Mouse (Mus musculus) hindbrain, embryonic 13.5 days (tissue): Measurements from ENCODE around the gene Syt3. TPM values are rescaled to one million over a fixed set of nuclear protein-coding genes. Genes with fewer than 3 reads are reported as not detected.

ENCODE experiments used
- ATAC-seq: fragments of 200-750 bp; cut with Nextera tagmentation; 2 replicates; pipeline ENCODE4 v1.8.0; 2017; ENCODE audit warnings: moderate TSS enrichment; ENCODE audit not compliant: low FRiP score
- H3K27ac ChIP-seq: fragments of 300-500 bp; sonication (generic); 2 replicates; pipeline ENCODE4 v1.5.1; 2015; ENCODE audit warnings: inconsistent platforms, mild to moderate bottlenecking, moderate library complexity
- H3K27me3 ChIP-seq: fragments of 300-500 bp; sonication (generic); 2 replicates; pipeline ENCODE4 v1.6.1; 2015; ENCODE audit warnings: mild to moderate bottlenecking, inconsistent platforms
- H3K36me3 ChIP-seq: fragments of 300-500 bp; sonication (generic); 2 replicates; pipeline ENCODE4 v1.6.1; 2015; ENCODE audit warnings: mild to moderate bottlenecking, inconsistent platforms
- H3K4me1 ChIP-seq: fragments of 300-500 bp; sonication (generic); replicated peaks from 2 replicates; pipeline ENCODE4 v1.6.1; 2015; ENCODE audit warnings: inconsistent platforms
- H3K4me2 ChIP-seq: fragments of 300-500 bp; sonication (generic); 2 replicates; pipeline ENCODE4 v1.6.1; 2015; ENCODE audit warnings: inconsistent platforms, mild to moderate bottlenecking, moderate library complexity
- H3K4me3 ChIP-seq: fragments of 300-500 bp; sonication (generic); 2 replicates; pipeline ENCODE4 v1.5.1; 2015; ENCODE audit warnings: mild to moderate bottlenecking, inconsistent platforms
- H3K9ac ChIP-seq: fragments of 300-500 bp; sonication (generic); 2 replicates; pipeline ENCODE4 v1.6.1; 2015; ENCODE audit warnings: mild to moderate bottlenecking, inconsistent platforms
- H3K9me3 ChIP-seq: fragments of 300-500 bp; sonication (generic); 2 replicates; pipeline ENCODE4 v1.6.1; 2016; ENCODE audit warnings: inconsistent platforms
- WGBS: fragments of 180-500 bp; shearing (Covaris S2); methylation state at CpG from one replicate; pipeline ENCODE4 v1.1.7; 2015; 5-methylcytosine and 5-hydroxymethylcytosine counted together
- polyA plus RNA-seq: library from polyadenylated mRNA; unstranded; fragments of >200 nt; fragmentation: Nextera tagmentation; extraction: Ambion mirVana; gene quantifications from 2 replicates; pipeline ENCODE4 v1.2.1, GENCODE M21; 2015

Syt3 gene
- polyA plus RNA-seq, 1 experiment from 2014 or later, result 26.1 TPM

DNA sequence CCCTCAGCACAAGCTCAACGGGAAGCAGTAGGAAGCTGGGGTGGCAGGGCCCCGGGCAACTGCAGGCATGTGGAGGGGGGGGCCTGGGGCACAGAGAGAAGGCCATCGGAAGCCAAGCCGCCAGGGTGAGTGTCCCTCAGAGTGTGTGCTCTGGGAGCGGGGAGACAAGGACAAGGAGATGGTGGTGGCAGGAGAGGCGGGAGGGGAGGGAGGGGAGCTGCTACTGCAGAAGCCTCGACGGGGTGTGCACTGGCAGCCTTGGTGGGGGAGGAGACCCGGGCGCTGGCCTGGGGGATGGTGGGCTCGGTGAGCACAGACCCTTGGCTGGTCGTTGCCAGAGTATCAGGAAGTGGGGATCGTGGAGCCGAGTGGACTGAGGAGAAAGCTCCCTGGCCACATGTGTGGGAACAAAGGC, 58.5 kb downstream of the Syt3 start:
- H3K4me1 ChIP-seq, result peaks cover 72% of the 10 kb centered on the region
- peaks cover 26% of the 10 kb centered on the region for H3K36me3 ChIP-seq
- H3K4me3 ChIP-seq, result peak overlapping the region; percentile 91
- no peaks in the 10 kb centered on the region for H3K27me3 ChIP-seq
- 0% methylated on average over 14 of the region's 14 CpGs for WGBS
- H3K9ac ChIP-seq, result peak overlapping the region; percentile 100
- ATAC-seq, result peak; percentile 38
- H3K9me3 ChIP-seq, result no peaks in the 10 kb centered on the region
- peak overlapping the region; percentile 99 for H3K4me2 ChIP-seq
- peak overlapping the region; percentile 100 for H3K27ac ChIP-seq

DNA sequence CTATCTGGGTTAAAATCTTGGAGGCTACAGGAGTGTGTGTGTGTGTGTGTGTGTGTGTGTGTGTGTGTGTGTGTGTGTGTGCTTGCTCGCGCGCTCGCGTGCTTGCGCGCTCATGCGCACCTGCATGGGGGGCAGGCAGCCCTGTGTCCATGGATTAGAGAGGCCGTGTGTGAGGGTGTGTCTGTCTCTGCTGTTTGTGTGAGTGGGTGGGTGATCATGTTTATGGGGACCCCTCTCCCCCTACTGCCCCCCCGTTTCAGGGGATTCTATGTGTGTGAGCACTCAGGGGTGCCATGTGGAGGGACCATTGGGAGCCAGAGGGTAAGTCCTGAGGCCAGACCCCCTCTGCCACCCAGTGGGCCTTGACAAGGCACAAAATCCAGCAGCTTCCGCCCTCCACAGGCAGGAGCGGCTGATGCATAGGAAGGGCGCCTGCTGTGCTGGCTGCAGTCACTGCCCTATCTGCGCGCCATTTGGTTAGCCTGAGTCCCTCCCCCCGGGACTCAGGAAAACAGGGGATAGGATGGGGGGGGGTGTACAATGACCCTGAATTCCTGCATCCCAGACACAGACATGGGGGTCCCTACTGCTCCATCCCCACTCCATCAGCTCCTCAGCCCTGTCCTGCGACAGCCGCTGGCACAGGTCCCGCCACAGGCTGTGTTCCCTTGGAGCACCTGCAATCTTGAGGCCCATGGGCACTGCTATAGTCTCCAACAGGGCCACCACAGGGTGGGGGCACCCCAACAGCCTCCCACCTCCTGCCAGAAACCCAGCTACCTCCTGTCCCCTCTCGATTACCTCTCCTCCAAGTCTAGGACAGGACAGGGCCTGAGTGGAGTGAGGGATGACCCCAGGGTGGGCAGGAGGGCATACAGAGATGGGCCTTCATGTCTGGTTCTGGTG, 59.6 kb downstream of the Syt3 start:
- no peaks in the 10 kb centered on the region for H3K9me3 ChIP-seq
- H3K36me3 ChIP-seq, result peaks cover 37% of the 10 kb centered on the region
- no peaks in the 10 kb centered on the region for H3K27me3 ChIP-seq
- ATAC-seq, result peak; percentile 55
- peak overlapping the region; percentile 100 for H3K9ac ChIP-seq
- peak overlapping the region; percentile 99 for H3K4me2 ChIP-seq
- peak overlapping the region; percentile 100 for H3K27ac ChIP-seq
- peaks cover 72% of the 10 kb centered on the region for H3K4me1 ChIP-seq
- peak overlapping the region; percentile 91 for H3K4me3 ChIP-seq
- 6% methylated on average over 20 of the region's 20 CpGs for WGBS

DNA sequence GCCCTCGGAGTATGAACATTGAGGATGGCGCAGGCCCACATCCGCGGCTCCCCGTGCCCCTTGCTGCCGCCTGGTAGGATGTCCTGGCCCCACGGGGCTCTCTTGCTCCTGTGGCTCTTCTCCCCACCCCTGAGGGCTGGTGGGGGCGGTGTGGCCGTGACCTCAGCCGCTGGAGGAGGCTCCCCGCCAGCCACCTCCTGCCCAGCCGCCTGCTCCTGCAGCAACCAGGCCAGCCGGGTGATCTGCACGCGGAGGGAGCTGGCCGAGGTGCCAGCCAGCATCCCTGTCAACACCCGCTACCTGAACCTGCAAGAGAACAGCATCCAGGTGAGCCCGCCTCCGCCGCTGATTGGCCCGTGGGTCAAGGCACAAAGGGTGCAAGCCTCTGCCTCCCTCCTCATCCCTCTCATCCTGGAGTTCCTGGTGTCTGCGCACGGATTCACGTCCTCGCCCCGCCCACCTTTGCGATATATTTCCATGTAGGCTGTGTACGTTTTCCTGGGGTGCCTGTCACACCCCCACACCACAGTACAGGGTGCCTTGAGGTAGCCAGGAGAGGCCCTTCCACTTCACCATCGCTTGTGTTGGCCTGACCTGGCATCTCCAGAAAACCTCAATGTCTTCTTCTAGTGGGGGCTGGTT, 61.1 kb downstream of the Syt3 start:
- Histone ChIP-seq H3K27me3 (no peaks in the 10 kb centered on the region), H3K4me3 (peak overlapping the region; percentile 91), H3K4me1 (peaks cover 84% of the 10 kb centered on the region), H3K9ac (peak overlapping the region; percentile 100), H3K36me3 (peaks cover 52% of the 10 kb centered on the region), H3K27ac (peak overlapping the region; percentile 69), H3K4me2 (peak overlapping the region; percentile 99), H3K9me3 (no peaks in the 10 kb centered on the region)
- ATAC-seq, result no peak
- 23% methylated on average over 29 of the region's 29 CpGs for WGBS

GRCm38 (mm10) chr7:44445528-44445923, 61.6 kb downstream of the Syt3 start:
- H3K27me3 ChIP-seq, result no peaks in the 10 kb centered on the region
- peak overlapping the region; percentile 99 for H3K4me2 ChIP-seq
- H3K36me3 ChIP-seq, result peaks cover 57% of the 10 kb centered on the region
- H3K4me1 ChIP-seq, result peaks cover 83% of the 10 kb centered on the region
- ATAC-seq, result no peak
- H3K9me3 ChIP-seq, result no peaks in the 10 kb centered on the region
- H3K27ac ChIP-seq, result peak overlapping the region; percentile 69
- H3K4me3 ChIP-seq, result peak overlapping the region; percentile 91
- H3K9ac ChIP-seq, result peak overlapping the region; percentile 100
- 32% methylated on average over 7 of the region's 7 CpGs for WGBS

GRCm38 (mm10) chr7:44446070-44446855, 62.4 kb downstream of the Syt3 start:
- Histone ChIP-seq H3K4me2 (peak overlapping the region; percentile 99), H3K4me3 (peak overlapping the region; percentile 91), H3K9me3 (no peaks in the 10 kb centered on the region), H3K9ac (peak overlapping the region; percentile 100), H3K4me1 (peaks cover 78% of the 10 kb centered on the region), H3K36me3 (peaks cover 60% of the 10 kb centered on the region), H3K27me3 (no peaks in the 10 kb centered on the region), H3K27ac (peak overlapping the region; percentile 69)
- no peak for ATAC-seq
- WGBS, result 50% methylated on average over 12 of the region's 12 CpGs

Other genes with a start within 250 kb of the Syt3 start
- gene Klk1b16, start 247.3 kb upstream of the Syt3 start, polyA plus RNA-seq, result not detected in 2 replicates
- gene Klk1b24, start 195.9 kb upstream of the Syt3 start, polyA plus RNA-seq, result not detected in 2 replicates
- gene Klk1b3, start 185.9 kb upstream of the Syt3 start, polyA plus RNA-seq, result not detected in 2 replicates
- not detected in 2 replicates for gene Klk1b4, start 176.7 kb upstream of the Syt3 start, polyA plus RNA-seq
- not detected in 2 replicates for gene Klk1b5, start 168.2 kb upstream of the Syt3 start, polyA plus RNA-seq
- not detected in 2 replicates for gene Klk1, start 158.7 kb upstream of the Syt3 start, polyA plus RNA-seq
- not detected in 2 replicates for gene Gm36864, start 147.9 kb upstream of the Syt3 start, polyA plus RNA-seq
- gene 1700028J19Rik, start 137.4 kb upstream of the Syt3 start, polyA plus RNA-seq, result 1.5 and 1.7 TPM in 2 replicates
- gene 2410002F23Rik, start 137.4 kb upstream of the Syt3 start, polyA plus RNA-seq, result 206 and 226 TPM in 2 replicates
- 0.10 TPM in 1 of 2 replicates, not detected in the other for gene Acp4, start 126.7 kb upstream of the Syt3 start, polyA plus RNA-seq
- gene Gm15517, start 122.7 kb upstream of the Syt3 start, polyA plus RNA-seq, result not detected in 2 replicates
- gene Clec11a, start 77.2 kb upstream of the Syt3 start, polyA plus RNA-seq, result 3.4 and 3.9 TPM in 2 replicates
- gene Shank1, start 73.8 kb upstream of the Syt3 start, polyA plus RNA-seq, result 31.7 and 32.6 TPM in 2 replicates
- gene 1700008O03Rik, start 1.7 kb downstream of the Syt3 start, polyA plus RNA-seq, result 1.8 and 2.4 TPM in 2 replicates
- gene Lrrc4b, start 44.9 kb downstream of the Syt3 start, polyA plus RNA-seq, result 14.6 and 15.6 TPM in 2 replicates
- gene Aspdh, start 81.3 kb downstream of the Syt3 start, polyA plus RNA-seq, result 5.6 and 6.5 TPM in 2 replicates
- gene Josd2, start 83.9 kb downstream of the Syt3 start, polyA plus RNA-seq, result 45.8 and 46.2 TPM in 2 replicates
- gene Emc10, start 112.4 kb downstream of the Syt3 start, polyA plus RNA-seq, result 121 and 126 TPM in 2 replicates
- 32.2 and 37.4 TPM in 2 replicates for gene Fam71e1, start 112.5 kb downstream of the Syt3 start, polyA plus RNA-seq
- 0.08 and 0.18 TPM in 2 replicates for gene Mybpc2, start 140.6 kb downstream of the Syt3 start, polyA plus RNA-seq
- gene Spib, start 148.0 kb downstream of the Syt3 start, polyA plus RNA-seq, result not detected in 2 replicates
- gene Pold1, start 164.7 kb downstream of the Syt3 start, polyA plus RNA-seq, result 24.4 and 28.8 TPM in 2 replicates
- 69.8 and 70.9 TPM in 2 replicates for gene Nr1h2, start 169.8 kb downstream of the Syt3 start, polyA plus RNA-seq
- gene Napsa, start 188.3 kb downstream of the Syt3 start, polyA plus RNA-seq, result 1.1 and 1.7 TPM in 2 replicates
- gene Kcnc3, start 206.6 kb downstream of the Syt3 start, polyA plus RNA-seq, result 4.4 and 5.0 TPM in 2 replicates